Mouse (Mus musculus): ENCODE measurements around the gene Skint11. TPM values are rescaled to one million over a fixed set of nuclear protein-coding genes. Genes with fewer than 3 reads are reported as not detected.
"Not testable (repeated sequence)": the region's sequence is repeated elsewhere in the genome, so short reads cannot be mapped to it uniquely, and the experiment has no call there.

The Skint11 gene
- polyA plus RNA-seq (2017; shearing (Covaris generic)) = not detected

GRCm38 (mm10) chr4:114163084-114163483, at the start of gene Skint11:
Skint11 (plus strand) TSS chr4:114163384.
- no peak for ATAC-seq

DNA sequence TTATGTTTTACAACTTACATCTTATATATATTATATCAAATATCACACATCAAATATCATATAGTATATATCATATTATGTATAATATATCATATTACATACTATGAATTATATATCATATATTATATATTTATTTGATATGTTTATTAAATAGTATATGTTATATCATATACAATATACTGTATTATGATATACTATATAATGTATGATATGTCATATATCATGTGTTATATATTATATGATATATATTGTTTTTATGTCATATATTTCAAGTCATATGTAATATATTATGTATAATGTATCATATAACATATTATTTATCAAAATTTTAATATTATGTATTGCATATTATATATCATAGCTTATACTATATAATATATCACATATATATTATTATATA, 2.0 kb upstream of the Skint11 start:
- no peak for ATAC-seq

DNA sequence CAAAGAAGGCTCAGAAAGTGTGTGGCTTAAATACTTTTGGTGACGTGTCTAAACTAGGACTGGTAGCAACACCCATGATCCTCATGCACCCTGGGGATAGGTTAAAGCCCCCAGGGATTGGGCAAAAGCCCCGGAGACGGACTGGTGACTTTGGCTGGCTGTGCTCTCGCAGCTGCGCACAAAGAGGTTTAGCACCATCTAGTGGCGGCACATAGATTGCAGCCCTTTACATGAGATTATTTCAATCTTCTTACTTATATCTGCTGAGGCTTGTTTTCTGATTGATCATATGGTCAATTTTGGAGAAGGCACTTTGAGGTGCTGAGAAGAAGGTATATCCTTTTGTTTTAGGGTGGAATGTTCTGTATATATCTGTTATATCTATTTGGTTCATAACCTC, 9.7 kb downstream of the Skint11 start:
- ATAC-seq = not testable (repeated sequence)

DNA sequence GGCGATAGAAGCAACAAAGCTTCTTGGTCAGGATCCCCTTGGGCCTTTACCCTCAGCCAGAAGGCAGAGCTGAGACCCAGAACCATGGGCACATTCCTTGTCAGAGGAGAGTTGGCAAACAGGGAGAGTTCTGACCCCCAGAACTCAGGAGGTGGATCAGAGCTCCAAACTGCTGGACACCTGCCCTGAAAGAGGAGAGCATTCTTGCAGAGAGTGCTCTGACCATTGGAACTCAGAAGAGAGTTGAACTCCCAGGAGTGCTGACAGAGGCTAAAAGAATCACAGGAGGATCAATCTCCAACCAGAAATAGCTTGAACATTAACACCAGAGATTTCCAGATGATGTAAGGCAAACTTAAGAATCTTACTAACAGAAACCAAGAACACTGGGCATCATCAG, 93.7 kb downstream of the Skint11 start:
- ATAC-seq = not testable (repeated sequence)

Other genes with a start within 250 kb of the Skint11 start
- not detected for gene Skint5, start 163.9 kb upstream of the Skint11 start, polyA plus RNA-seq (2017; shearing (Covaris generic))
- not detected for gene Trabd2b, start 243.3 kb downstream of the Skint11 start, polyA plus RNA-seq (2017; shearing (Covaris generic))

All from inflammation-experienced regulatory T-cells, adult 6 months (primary cell).